Mouse (Mus musculus) adrenal gland, postnatal 10 days (tissue): Measurements from ENCODE around the gene Syna. TPM values are rescaled to one million over a fixed set of nuclear protein-coding genes. Genes with fewer than 3 reads are reported as not detected.

Experiments used
- DNase-seq: peaks from one replicate; pipeline ENCODE4 v3.0.0; 2021; ENCODE audit warnings: mixed read lengths
- long read RNA-seq, 2 experiments: library from polyadenylated mRNA; stranded (forward); transcript quantifications; one replicate each; pipeline ENCODE4 v2.0.0; 2021
- total RNA-seq, 2 experiments: library from RNA; stranded (reverse); gene quantifications; 2 replicates each; pipeline ENCODE4 v1.2.3; 2021

Syna gene
- not detected for total RNA-seq
- long read RNA-seq, experiment 1 = 0 reads
- long read RNA-seq, experiment 2 = 0 reads

GRCm38 (mm10) chr5:134560071-134560449 lies at the start of gene Syna:
Syna (minus strand) TSS chr5:134560171.
- DNase-seq = no peak

- no peak for DNase-seq
Measured at GRCm38 (mm10) chr5:134607121-134607520, 47.1 kb upstream of the Syna start.

- no peak for DNase-seq
Measured at GRCm38 (mm10) chr5:134606314-134606713, 46.3 kb upstream of the Syna start.

GRCm38 (mm10) chr5:134604376-134604775 lies 44.4 kb upstream of the Syna start:
- DNase-seq = no peak

- no peak for DNase-seq
Measured at GRCm38 (mm10) chr5:134597711-134598110, 37.7 kb upstream of the Syna start.

- DNase-seq = no peak
Measured at GRCm38 (mm10) chr5:134593093-134593492, 33.1 kb upstream of the Syna start.

- DNase-seq = peak; percentile 45
Measured at GRCm38 (mm10) chr5:134592026-134592581, 32.1 kb upstream of the Syna start.

GRCm38 (mm10) chr5:134589900-134590299 lies 29.9 kb upstream of the Syna start:
- DNase-seq = no peak

GRCm38 (mm10) chr5:134584798-134585197 lies 24.8 kb upstream of the Syna start:
- no peak for DNase-seq

- no peak for DNase-seq
Measured at GRCm38 (mm10) chr5:134583884-134584213, 23.9 kb upstream of the Syna start.

GRCm38 (mm10) chr5:134583006-134583883 lies 23.3 kb upstream of the Syna start:
- DNase-seq = no peak

- peak; percentile 97 for DNase-seq
Measured at GRCm38 (mm10) chr5:134582221-134582907, 22.4 kb upstream of the Syna start.

- no peak for DNase-seq
Measured at GRCm38 (mm10) chr5:134581146-134581545, 21.2 kb upstream of the Syna start, which contains the start of gene Rfc2. Rfc2 (plus strand) TSS chr5:134581366.

- DNase-seq = no peak
Measured at GRCm38 (mm10) chr5:134579135-134579534, 19.2 kb upstream of the Syna start.

GRCm38 (mm10) chr5:134577534-134577933 lies 17.6 kb upstream of the Syna start:
- no peak for DNase-seq

- no peak for DNase-seq
Measured at GRCm38 (mm10) chr5:134576517-134577220, 16.7 kb upstream of the Syna start.

- DNase-seq = no peak
Measured at GRCm38 (mm10) chr5:134575833-134576232, 15.9 kb upstream of the Syna start.

GRCm38 (mm10) chr5:134572508-134573214 lies 12.7 kb upstream of the Syna start:
- peak; percentile 37 for DNase-seq

- peak; percentile 73 for DNase-seq
Measured at GRCm38 (mm10) chr5:134571730-134572507, 11.9 kb upstream of the Syna start.

GRCm38 (mm10) chr5:134568964-134569491 lies 9.1 kb upstream of the Syna start:
- no peak for DNase-seq

- DNase-seq = no peak
Measured at GRCm38 (mm10) chr5:134568030-134568429, 8.1 kb upstream of the Syna start.
